Mouse (Mus musculus) forebrain, embryonic 14.5 days (tissue): ENCODE measurements around the gene Gtf2h2. TPM values are rescaled to one million over a fixed set of nuclear protein-coding genes. Genes with fewer than 3 reads are reported as not detected.
A peak's percentile ranks its signal among the peaks of the same experiment; 100 is the strongest.

ENCODE experiments used
- ATAC-seq: fragments of 200-750 bp; cut with Nextera tagmentation; 2 replicates; pipeline ENCODE4 v1.8.0; 2017; ENCODE audit warnings: mild to moderate bottlenecking, moderate library complexity
- DNase-seq: peaks from one replicate; pipeline ENCODE4 v3.0.0-alpha.2; 2015; ENCODE audit warnings: low spot score
- H3K27ac ChIP-seq: fragments of 300-500 bp; sonication (generic); 2 replicates; pipeline ENCODE4 v1.5.1; 2014; ENCODE audit warnings: low read depth, mild to moderate bottlenecking, control low read depth, low read length, moderate library complexity
- H3K27me3 ChIP-seq: fragments of 300-500 bp; sonication (generic); replicated peaks from 2 replicates; pipeline ENCODE4 v1.6.1; 2014; ENCODE audit warnings: low read length, control low read depth, mixed read lengths; ENCODE audit not compliant: control insufficient read depth, insufficient read depth
- H3K36me3 ChIP-seq: fragments of 300-500 bp; sonication (generic); 2 replicates; pipeline ENCODE4 v1.6.1; 2014; ENCODE audit warnings: low read length, control low read depth; ENCODE audit not compliant: control insufficient read depth, insufficient read depth
- H3K4me1 ChIP-seq: fragments of 300-500 bp; sonication (generic); 2 replicates; pipeline ENCODE4 v1.6.1; 2014; ENCODE audit warnings: antibody characterized with exemption, low read length, control low read depth; ENCODE audit not compliant: control insufficient read depth, insufficient read depth
- H3K4me2 ChIP-seq: fragments of 300-500 bp; sonication (generic); 2 replicates; pipeline ENCODE4 v1.6.1; 2014; ENCODE audit warnings: mild to moderate bottlenecking, control low read depth, low read length
- H3K4me3 ChIP-seq: fragments of 300-500 bp; sonication (generic); 2 replicates; pipeline ENCODE4 v1.5.1; 2014; ENCODE audit warnings: low read depth, low read length, control low read depth
- H3K9ac ChIP-seq: fragments of 300-500 bp; sonication (generic); 2 replicates; pipeline ENCODE4 v1.6.1; 2014; ENCODE audit warnings: mild to moderate bottlenecking, low read length, control low read depth, moderate library complexity
- H3K9me3 ChIP-seq: fragments of 300-500 bp; sonication (generic); replicated peaks from 2 replicates; pipeline ENCODE4 v1.6.1; 2016; ENCODE audit warnings: low read length, control low read depth, mixed read lengths; ENCODE audit not compliant: control insufficient read depth
- WGBS: fragments of 180-500 bp; shearing (Covaris S2); extraction: QIAGEN DNeasy Blood & Tissue Kit; methylation state at CpG from one replicate; pipeline ENCODE4 v1.1.7; 2014; 5-methylcytosine and 5-hydroxymethylcytosine counted together
- polyA plus RNA-seq: library from polyadenylated mRNA; unstranded; fragments of >200 nt; fragmentation: Nextera tagmentation; extraction: Ambion mirVana; gene quantifications from 2 replicates; pipeline ENCODE4 v1.2.1, GENCODE M21; 2014

Gtf2h2 gene
- polyA plus RNA-seq: 63.0 and 64.8 TPM in 2 replicates

- Histone ChIP-seq H3K4me1 (peaks cover 4% of the 10 kb centered on the region), H3K27me3 (no peaks in the 10 kb centered on the region), H3K27ac (peak within 1 kb of the TSS; percentile 81), H3K4me2 (peak within 1 kb of the TSS; percentile 64), H3K9ac (peak within 1 kb of the TSS; percentile 72), H3K36me3 (peaks cover 25% of the 10 kb centered on the region), H3K9me3 (no peaks in the 10 kb centered on the region), H3K4me3 (peak within 1 kb of the TSS; percentile 68)
- peak; percentile 88 for ATAC-seq
- WGBS: under 1% methylated on average over 48 of the region's 51 CpGs
- DNase-seq: peak; percentile 89
These were observed at the start of gene Gtf2h2 for GRCm38 (mm10) chr13:100492061-100492787. Gene Gtf2h2, minus strand, starts transcription at chr13:100492579.

DNA sequence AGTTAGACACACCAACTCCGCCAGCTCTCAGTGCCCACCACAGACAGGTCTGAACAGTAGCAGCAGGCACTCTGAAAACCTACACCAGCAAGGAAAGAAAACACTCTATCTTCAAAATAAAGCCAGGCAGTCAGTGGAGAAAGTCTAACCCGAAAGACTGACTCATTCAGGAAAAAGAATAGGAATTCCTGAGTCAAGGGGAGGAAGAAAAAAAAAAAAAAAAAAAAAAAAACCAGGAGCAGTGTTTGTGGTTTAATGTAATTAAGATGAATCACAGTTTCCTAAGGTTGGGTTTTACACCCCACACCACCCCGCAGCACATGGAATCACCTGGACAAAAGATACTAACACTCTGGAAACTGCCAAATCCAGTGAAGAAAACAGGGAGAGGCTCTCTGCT lies 43.8 kb upstream of the Gtf2h2 start:
- H3K27me3 ChIP-seq: no peaks in the 10 kb centered on the region
- no peak overlapping the region for H3K27ac ChIP-seq
- no peak overlapping the region for H3K4me3 ChIP-seq
- H3K4me2 ChIP-seq: no peak overlapping the region
- H3K9ac ChIP-seq: no peak overlapping the region
- no peaks in the 10 kb centered on the region for H3K9me3 ChIP-seq
- DNase-seq (no peak), ATAC-seq (no peak)
- WGBS: 87% methylated on average over 3 of the region's 3 CpGs
- H3K4me1 ChIP-seq: no peaks in the 10 kb centered on the region
- no peaks in the 10 kb centered on the region for H3K36me3 ChIP-seq

GRCm38 (mm10) chr13:100532788-100533365 lies 40.5 kb upstream of the Gtf2h2 start:
- Histone ChIP-seq H3K9ac (no peak overlapping the region), H3K4me1 (no peaks in the 10 kb centered on the region), H3K4me3 (no peak overlapping the region), H3K27ac (no peak overlapping the region), H3K4me2 (no peak overlapping the region), H3K9me3 (no peaks in the 10 kb centered on the region), H3K27me3 (no peaks in the 10 kb centered on the region), H3K36me3 (no peaks in the 10 kb centered on the region)
- WGBS: 85% methylated on average over 6 of the region's 6 CpGs
- ATAC-seq (no peak), DNase-seq (no peak)

DNA sequence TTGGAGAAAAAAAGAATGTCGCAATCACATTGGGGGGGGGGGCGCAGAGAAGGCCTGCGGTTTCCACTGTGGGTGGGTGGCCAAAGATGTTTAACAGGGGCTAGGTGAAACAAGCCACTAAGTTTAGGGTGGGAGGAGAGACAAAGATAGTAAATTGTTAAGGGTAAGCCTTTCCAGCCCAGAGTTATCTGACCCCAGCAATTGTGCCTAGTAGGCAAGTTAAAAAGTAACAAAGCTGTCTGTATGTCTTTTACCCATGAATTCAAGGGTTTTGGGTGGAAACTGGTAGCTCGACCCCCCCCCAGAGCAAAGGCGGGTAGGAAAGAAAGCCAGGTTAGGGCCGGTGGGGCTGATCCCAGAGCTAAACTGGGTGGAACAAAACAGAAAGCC lies 34.3 kb upstream of the Gtf2h2 start:
- no peaks in the 10 kb centered on the region for H3K9me3 ChIP-seq
- no peak overlapping the region for H3K9ac ChIP-seq
- H3K27ac ChIP-seq: peak overlapping the region; percentile 55; the same call in 1 of the 2 replicates
- H3K36me3 ChIP-seq: no peaks in the 10 kb centered on the region
- H3K4me2 ChIP-seq: no peak overlapping the region
- DNase-seq (no peak), ATAC-seq (no peak)
- H3K4me1 ChIP-seq: no peaks in the 10 kb centered on the region
- H3K4me3 ChIP-seq: no peak overlapping the region
- 82% methylated on average over 6 of the region's 6 CpGs for WGBS
- no peaks in the 10 kb centered on the region for H3K27me3 ChIP-seq

- peak; percentile 69 for DNase-seq
- Histone ChIP-seq H3K4me1 (no peaks in the 10 kb centered on the region), H3K9me3 (no peaks in the 10 kb centered on the region), H3K9ac (no peak overlapping the region), H3K4me3 (no peak overlapping the region), H3K4me2 (no peak overlapping the region), H3K27ac (peak overlapping the region; percentile 55), H3K27me3 (no peaks in the 10 kb centered on the region), H3K36me3 (no peaks in the 10 kb centered on the region)
- ATAC-seq: peak; percentile 74; the same call in 1 of the 2 replicates
- 77% methylated on average over 6 of the region's 6 CpGs for WGBS
These were observed 33.7 kb upstream of the Gtf2h2 start for GRCm38 (mm10) chr13:100525935-100526648.

DNA sequence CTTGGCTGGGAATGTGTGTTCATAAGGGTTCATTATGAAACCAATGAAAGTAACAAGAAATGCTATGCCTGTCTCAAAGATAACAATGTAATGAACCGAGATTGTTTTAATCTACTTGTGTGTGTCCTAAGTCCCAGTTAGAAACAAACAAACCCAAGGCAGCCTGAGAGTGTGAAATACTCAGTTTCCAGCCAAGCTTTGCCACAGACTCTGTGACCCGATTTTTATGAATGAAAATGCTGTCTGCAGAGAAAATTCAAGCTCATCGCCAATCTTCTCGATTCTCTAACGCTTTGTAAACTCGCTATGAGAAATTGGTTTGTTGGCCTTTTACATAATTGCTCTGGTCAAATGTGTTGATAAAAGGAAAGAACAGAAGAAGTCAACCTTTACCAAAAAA lies 32.5 kb upstream of the Gtf2h2 start:
- Histone ChIP-seq H3K4me2 (no peak overlapping the region), H3K4me1 (no peaks in the 10 kb centered on the region), H3K27me3 (no peaks in the 10 kb centered on the region), H3K27ac (no peak overlapping the region), H3K36me3 (no peaks in the 10 kb centered on the region), H3K9me3 (no peaks in the 10 kb centered on the region), H3K9ac (no peak overlapping the region), H3K4me3 (no peak overlapping the region)
- WGBS: 87% methylated on average over 6 of the region's 6 CpGs
- no peak for DNase-seq
- ATAC-seq: no peak

- DNase-seq: no peak
- ATAC-seq: no peak
- H3K4me3 ChIP-seq: no peak overlapping the region
- no peaks in the 10 kb centered on the region for H3K9me3 ChIP-seq
- H3K9ac ChIP-seq: no peak overlapping the region
- no peak overlapping the region for H3K27ac ChIP-seq
- 91% methylated on average over 2 of the region's 2 CpGs for WGBS
- no peaks in the 10 kb centered on the region for H3K4me1 ChIP-seq
- H3K4me2 ChIP-seq: no peak overlapping the region
- H3K36me3 ChIP-seq: no peaks in the 10 kb centered on the region
- no peaks in the 10 kb centered on the region for H3K27me3 ChIP-seq
These were observed 31.3 kb upstream of the Gtf2h2 start for GRCm38 (mm10) chr13:100523698-100524097.

DNA sequence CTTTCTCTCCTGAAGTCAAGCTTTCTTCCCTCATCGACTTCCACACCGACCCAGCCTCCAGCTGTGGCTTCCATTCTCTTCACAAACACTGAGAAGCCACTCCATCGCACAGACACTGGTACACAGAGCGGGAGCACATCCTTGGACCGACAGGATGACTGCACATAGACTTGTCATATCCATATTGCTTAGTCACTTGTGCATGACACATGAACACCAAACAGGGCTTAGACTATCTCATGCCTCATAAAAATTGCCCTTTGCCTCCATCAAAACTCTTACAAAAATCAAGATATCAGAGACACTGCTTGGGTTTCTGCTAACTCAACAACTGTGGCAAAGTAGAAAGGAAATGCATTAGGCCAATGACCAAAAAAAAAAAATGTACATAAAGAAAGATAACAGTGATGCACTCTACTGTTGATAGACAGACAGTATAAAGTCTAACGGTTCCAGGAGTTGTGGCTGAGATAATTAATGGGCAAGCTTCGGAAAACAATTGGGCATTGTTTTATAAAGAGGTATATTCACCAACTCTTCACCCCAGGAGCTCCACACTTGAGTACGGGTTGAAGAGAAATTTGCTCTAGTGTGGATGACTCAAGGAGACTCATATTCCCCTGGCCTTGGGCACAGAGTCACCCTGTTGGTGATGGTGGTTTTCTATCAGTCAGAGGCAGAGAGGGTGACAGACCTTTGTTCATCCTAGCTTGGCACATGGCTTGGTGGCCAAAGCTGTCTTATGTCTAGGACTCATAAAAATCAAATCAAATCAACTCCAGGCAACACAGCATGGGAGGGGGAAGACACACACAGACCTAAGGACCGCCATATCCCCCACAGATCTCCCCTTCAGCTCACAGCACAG lies 29.6 kb upstream of the Gtf2h2 start:
- Histone ChIP-seq H3K4me1 (no peaks in the 10 kb centered on the region), H3K27ac (no peak overlapping the region), H3K4me2 (no peak overlapping the region), H3K4me3 (no peak overlapping the region), H3K36me3 (no peaks in the 10 kb centered on the region), H3K9ac (no peak overlapping the region), H3K9me3 (no peaks in the 10 kb centered on the region), H3K27me3 (no peaks in the 10 kb centered on the region)
- 83% methylated on average over 9 of the region's 9 CpGs for WGBS
- ATAC-seq (no peak), DNase-seq (no peak)
